Comparison of ENCODE assay signal across 25 mouse cellular contexts in genomic region chr12:65194003-65194530, GRCm38 (mm10). TPM values are rescaled to one million over a fixed set of nuclear protein-coding genes. Genes with fewer than 3 reads are reported as not detected.
DNase-seq lines count a peak whose midpoint lies in the region; ATAC-seq and TF ChIP-seq lines count a peak whose summit lies in the region.
"Had no signal": no experiment of that assay in that cellular context is flagged by ENCODE, and none has a peak within 500 bp of the region (broad histone marks: within the 10 kb centered on the region; RNA-seq: fewer than 3 reads in every experiment).

No protein-coding gene starts in this region.

- no peak overlapping the region for H3K27ac ChIP-seq in intestine, embryonic 14.5 days (ENCODE audit: low read depth)
- H3K27ac ChIP-seq in intestine, embryonic 16.5 days (ENCODE audit: low read length): no peak overlapping the region
- H3K27ac ChIP-seq in heart, adult 2 months: no peak overlapping the region
- H3K27ac ChIP-seq: embryonic facial prominence, embryonic 12.5 days; hindbrain, embryonic 15.5 days; limb, embryonic 13.5 days; liver, embryonic 15.5 days; neural tube, embryonic 12.5 days had no signal

- peak; percentile 47 for ATAC-seq in intestine, embryonic 14.5 days (replicated peaks; ENCODE audit: low FRiP score, low TSS enrichment, low read depth)
- ATAC-seq in intestine, embryonic 16.5 days: no peak

- no peaks in the 10 kb centered on the region for H3K79me2 ChIP-seq in heart, adult 2 months (replicated peaks; ENCODE audit: control insufficient read depth, insufficient read depth, low read length)

- no peak overlapping the region for H3K4me3 ChIP-seq in intestine, embryonic 14.5 days (ENCODE audit: low read depth, low read length)
- H3K4me3 ChIP-seq in intestine, embryonic 16.5 days (ENCODE audit: low read length): no peak overlapping the region
- H3K4me3 ChIP-seq in heart, adult 2 months: no peak overlapping the region
- H3K4me3 ChIP-seq: embryonic facial prominence, embryonic 12.5 days; heart, embryonic 12.5 days; hindbrain, embryonic 15.5 days; limb, embryonic 13.5 days; liver, embryonic 15.5 days; neural tube, embryonic 12.5 days had no signal

- TF ChIP-seq POLR2A in heart, adult 2 months (IDR thresholded peaks at IDR 0.05; ENCODE audit: insufficient read depth, low read depth, low read length): no peak

- no peak overlapping the region for H3K4me2 ChIP-seq in intestine, embryonic 14.5 days (ENCODE audit: low read length)
- H3K4me2 ChIP-seq in intestine, embryonic 16.5 days (ENCODE audit: low read depth, low read length): no peak overlapping the region
- H3K4me2 ChIP-seq: embryonic facial prominence, embryonic 12.5 days; heart, embryonic 12.5 days; hindbrain, embryonic 15.5 days; limb, embryonic 13.5 days; liver, embryonic 15.5 days; neural tube, embryonic 12.5 days had no signal

- no peaks in the 10 kb centered on the region for H3K9me3 ChIP-seq in intestine, embryonic 14.5 days (ENCODE audit: control insufficient read depth, low read length)
- no peaks in the 10 kb centered on the region for H3K9me3 ChIP-seq in intestine, embryonic 16.5 days (ENCODE audit: control insufficient read depth, low read length)
- H3K9me3 ChIP-seq: embryonic facial prominence, embryonic 12.5 days; G1E; heart, embryonic 12.5 days; hindbrain, embryonic 15.5 days; limb, embryonic 13.5 days; liver, embryonic 15.5 days; neural tube, embryonic 12.5 days had no signal

- no peak overlapping the region for H3K9ac ChIP-seq in intestine, embryonic 14.5 days (ENCODE audit: low read length)
- no peak overlapping the region for H3K9ac ChIP-seq in intestine, embryonic 16.5 days (ENCODE audit: low read depth, low read length)
- H3K9ac ChIP-seq in heart, adult 2 months (ENCODE audit: low read depth, low read length): no peak overlapping the region
- H3K9ac ChIP-seq: embryonic facial prominence, embryonic 12.5 days; heart, embryonic 12.5 days; hindbrain, embryonic 15.5 days; limb, embryonic 13.5 days; liver, embryonic 15.5 days; neural tube, embryonic 12.5 days had no signal

- no peak for TF ChIP-seq EP300 in heart, adult 2 months (IDR thresholded peaks at IDR 0.05; ENCODE audit: insufficient read depth, low read depth, low read length)

- TF ChIP-seq CTCF in heart, adult 2 months (IDR thresholded peaks at IDR 0.05): no peak

- no peak for DNase-seq in intestine, embryonic 14.5 days (ENCODE audit: low spot score)
- DNase-seq in right cerebral cortex, adult 2 months (ENCODE audit: low spot score in 2 of 2): peak; percentile 41 to 59
- DNase-seq in right cerebral cortex, postnatal 10 days (ENCODE audit: low spot score in 2 of 2): no peak
- peak; percentile 88 for DNase-seq in brain, adult 2 months (ENCODE audit: low read depth, low spot score)
- DNase-seq in right cerebral cortex, postnatal 36 days (ENCODE audit: low spot score in 2 of 2): peak; percentile 23 to 30
- DNase-seq in urinary bladder, postnatal 10 days (ENCODE audit: low spot score): no peak
- no peak for DNase-seq in heart, adult 2 months
- DNase-seq: adrenal gland, postnatal 10 days; cerebellum, adult 8-10 months; kidney, adult 18-20 months; kidney, postnatal 10 days; lung, postnatal 10 days had no signal

- intact Hi-C loops in heart, adult 2 months (cut with DNase I): no loop called here

- no peaks in the 10 kb centered on the region for H3K4me1 ChIP-seq in intestine, embryonic 14.5 days (replicated peaks; ENCODE audit: control insufficient read depth, insufficient read depth, low read length)
- no peaks in the 10 kb centered on the region for H3K4me1 ChIP-seq in intestine, embryonic 16.5 days (ENCODE audit: control insufficient read depth, insufficient read depth, low read length)
- H3K4me1 ChIP-seq in heart, adult 2 months (ENCODE audit: control insufficient read depth, insufficient read depth, low read length): no peaks in the 10 kb centered on the region
- H3K4me1 ChIP-seq: embryonic facial prominence, embryonic 12.5 days; heart, embryonic 12.5 days; hindbrain, embryonic 15.5 days; limb, embryonic 13.5 days; liver, embryonic 15.5 days; neural tube, embryonic 12.5 days had no signal

- WGBS in intestine, embryonic 14.5 days: 60% methylated on average over 5 of the region's 5 CpGs
- 52% methylated on average over 5 of the region's 5 CpGs for WGBS in intestine, embryonic 16.5 days
- WGBS in heart, adult 2 months: 40% methylated on average over 5 of the region's 5 CpGs

- no peaks in the 10 kb centered on the region for H3K27me3 ChIP-seq in intestine, embryonic 14.5 days (replicated peaks; ENCODE audit: control insufficient read depth, insufficient read depth, low read length)
- H3K27me3 ChIP-seq in intestine, embryonic 16.5 days (replicated peaks; ENCODE audit: control insufficient read depth, insufficient read depth, low read length): no peaks in the 10 kb centered on the region
- H3K27me3 ChIP-seq in heart, adult 2 months (ENCODE audit: control insufficient read depth, insufficient read depth, low read length): no peaks in the 10 kb centered on the region
- H3K27me3 ChIP-seq: embryonic facial prominence, embryonic 12.5 days; heart, embryonic 12.5 days; hindbrain, embryonic 15.5 days; limb, embryonic 13.5 days; liver, embryonic 15.5 days; neural tube, embryonic 12.5 days had no signal

- no peaks in the 10 kb centered on the region for H3K36me3 ChIP-seq in intestine, embryonic 14.5 days (ENCODE audit: control insufficient read depth, insufficient read depth, low read length)
- H3K36me3 ChIP-seq in intestine, embryonic 16.5 days (ENCODE audit: control insufficient read depth, insufficient read depth, low read length): no peaks in the 10 kb centered on the region
- H3K36me3 ChIP-seq in heart, adult 2 months (ENCODE audit: control insufficient read depth, insufficient read depth, low read length): no peaks in the 10 kb centered on the region
- H3K36me3 ChIP-seq: embryonic facial prominence, embryonic 12.5 days; G1E; heart, embryonic 12.5 days; hindbrain, embryonic 15.5 days; limb, embryonic 13.5 days; liver, embryonic 15.5 days; neural tube, embryonic 12.5 days had no signal

RNA-seq across cellular contexts. Expression of gene Mis18bp1, which starts 21.7 kb away (rescaled TPM):
- 55.6 and 58.7 TPM in 2 replicates for polyA plus RNA-seq in intestine, embryonic 14.5 days (2014; fragmentation: Nextera tagmentation; extraction: Ambion mirVana)
- polyA plus RNA-seq in intestine, embryonic 16.5 days (2015; fragmentation: Nextera tagmentation; extraction: Ambion mirVana): 31.8 and 37.5 TPM in 2 replicates
- total RNA-seq in heart, adult 2 months (2021): 1 to 10 TPM in 1 of 2 experiments, under 1 TPM in 1; 0.23 to 1.1 TPM
- polyA plus RNA-seq in heart, adult 2 months (2012; rRNA removed): 0.02 and 0.09 TPM in 2 replicates

RNA-seq across cellular contexts. Expression of gene Wdr20rt, which starts 31.2 kb away (rescaled TPM):
- not detected in 2 replicates for polyA plus RNA-seq in intestine, embryonic 14.5 days (2014; fragmentation: Nextera tagmentation; extraction: Ambion mirVana)
- polyA plus RNA-seq in intestine, embryonic 16.5 days (2015; fragmentation: Nextera tagmentation; extraction: Ambion mirVana): not detected in 2 replicates
- not detected for total RNA-seq in heart, adult 2 months (2021)
- not detected in 2 replicates for polyA plus RNA-seq in heart, adult 2 months (2012; rRNA removed)
- total RNA-seq: adrenal gland, postnatal 10 days; heart, postnatal 25 days; megakaryocyte-erythroid progenitor cell, adult 5-6 weeks had no signal
- polyA plus RNA-seq: cortical plate, adult 2 months; embryonic facial prominence, embryonic 12.5 days; G1E; heart, embryonic 12.5 days; hindbrain, embryonic 15.5 days; limb, embryonic 13.5 days; liver, embryonic 15.5 days; neural tube, embryonic 12.5 days; spleen, adult 2 months; stomach, embryonic 16.5 days had no signal

Comparison
In these comparisons a context has a peak if more than half of its experiments do, and no peak if none do; other contexts are left out.
1. DNase-seq: peak in right cerebral cortex, adult 2 months (2 of 2), brain, adult 2 months (single experiment) and right cerebral cortex, postnatal 36 days (2 of 2); none in intestine, embryonic 14.5 days (single experiment), right cerebral cortex, postnatal 10 days (0 of 2), urinary bladder, postnatal 10 days (single experiment) and heart, adult 2 months (0 of 2).
2. RNA of gene Mis18bp1, which starts 21.7 kb away (polyA plus RNA-seq): 55.6 to 58.7 TPM in intestine, embryonic 14.5 days and 31.8 to 37.5 TPM in intestine, embryonic 16.5 days; 0.02 to 0.09 TPM in heart, adult 2 months; every median in the first group is over 10 times any median in the second.